Mouse (Mus musculus): ENCODE results near the gene Ccdc124. TPM values are rescaled to one million over a fixed set of nuclear protein-coding genes. Genes with fewer than 3 reads are reported as not detected.

Ccdc124 gene
- polyA plus RNA-seq, 1 experiment from 2014 or later, result 169 TPM

DNA sequence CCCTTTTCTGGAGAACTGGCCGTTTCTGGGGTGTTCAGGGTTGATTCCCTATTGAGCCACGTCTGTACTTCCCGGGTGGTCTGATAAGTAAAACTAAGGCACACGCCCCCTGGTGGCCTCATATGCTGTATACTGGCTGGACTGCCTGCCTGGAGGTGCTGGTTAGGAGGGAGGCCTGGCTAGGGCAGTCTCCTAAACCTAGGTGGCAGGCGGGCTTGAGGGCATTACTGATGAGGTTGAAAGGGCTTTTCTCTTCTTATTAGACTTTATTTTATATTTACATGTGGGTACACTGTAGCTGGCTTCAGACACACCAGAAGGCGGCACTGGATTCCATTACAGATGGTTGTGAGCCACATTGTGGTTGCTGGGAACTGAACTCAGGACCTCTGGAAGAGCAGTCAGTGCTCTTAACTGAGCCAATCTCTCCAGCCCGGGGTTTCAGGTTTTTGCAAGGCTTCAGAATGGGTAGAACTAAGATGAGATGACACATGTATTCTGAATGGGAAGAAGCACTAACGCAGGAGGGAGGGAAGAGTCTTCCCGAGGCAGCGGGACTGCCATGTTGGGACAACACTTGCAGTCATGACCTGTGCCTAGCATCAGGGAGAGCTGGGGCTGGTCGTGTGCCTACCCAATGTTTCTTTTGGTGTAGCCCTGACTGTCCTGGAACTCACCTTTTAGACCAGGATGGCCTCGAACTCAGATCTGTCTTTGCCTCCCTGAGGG lies 20.1 kb upstream of the Ccdc124 start:
- Histone ChIP-seq H3K4me3 (no peak overlapping the region), H3K27ac (no peak overlapping the region), H3K27me3 (peaks cover 56% of the 10 kb centered on the region), H3K4me1 (peaks cover 24% of the 10 kb centered on the region), H3K9ac (no peak overlapping the region; the same call in 1 of the 2 replicates), H3K9me3 (replicated peaks) (0 out of 2 replicates have a peak, but pooled peaks cover 3% of the 10 kb centered on the region), H3K36me3 (ENCODE audit: poor library complexity, severe bottlenecking) (peaks cover 31% of the 10 kb centered on the region), H3K4me2 (no peak overlapping the region)
- 28% methylated on average over 12 of the region's 12 CpGs for WGBS
- no peak for ATAC-seq

DNA sequence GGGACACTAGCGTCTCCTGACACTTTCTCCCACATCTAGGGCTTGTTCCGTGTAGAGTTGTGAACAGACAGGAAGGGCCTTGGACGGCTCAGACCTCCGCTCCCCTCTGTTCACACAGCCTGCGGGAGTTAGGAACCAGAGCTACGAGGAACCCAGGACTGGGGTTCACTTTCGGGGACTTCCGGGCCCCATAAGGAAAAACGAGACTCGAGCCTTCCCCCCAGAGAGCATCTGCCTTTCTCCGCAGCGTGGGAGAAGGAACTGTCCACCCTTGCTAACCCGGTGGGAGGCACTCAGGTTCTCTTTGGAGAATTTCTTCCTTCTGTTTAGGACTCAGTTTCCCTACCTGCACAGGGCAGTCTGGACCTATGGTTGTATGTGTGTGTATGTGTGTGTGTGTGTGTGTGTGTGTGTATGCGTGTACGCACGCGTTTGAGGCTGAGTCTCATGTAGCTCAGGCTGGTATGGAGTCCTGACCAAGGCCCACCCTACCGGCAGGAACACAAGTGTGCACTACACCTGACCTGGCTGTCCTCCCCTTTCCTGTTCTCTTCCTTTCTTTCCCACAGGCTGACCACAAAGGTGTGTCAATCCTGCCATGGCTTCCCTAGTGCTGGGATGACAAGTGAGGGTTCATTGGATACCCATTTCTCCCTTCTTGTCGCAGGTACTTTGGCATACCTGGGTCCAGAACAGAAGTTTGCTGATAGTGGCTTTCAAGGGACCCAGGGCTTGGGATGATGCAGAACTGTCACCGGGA lies 19.3 kb upstream of the Ccdc124 start:
- Histone ChIP-seq H3K9ac (peak overlapping the region; percentile 52; the same call in 1 of the 2 replicates), H3K4me1 (peaks cover 19% of the 10 kb centered on the region), H3K36me3 (ENCODE audit: poor library complexity, severe bottlenecking) (peaks cover 31% of the 10 kb centered on the region), H3K27me3 (peaks cover 58% of the 10 kb centered on the region), H3K27ac (no peak overlapping the region), H3K4me2 (peak overlapping the region; percentile 42), H3K9me3 (replicated peaks) (0 out of 2 replicates have a peak, but pooled peaks cover 3% of the 10 kb centered on the region), H3K4me3 (peak overlapping the region; percentile 30)
- 29% methylated on average over 20 of the region's 20 CpGs for WGBS
- ATAC-seq, result no peak

DNA sequence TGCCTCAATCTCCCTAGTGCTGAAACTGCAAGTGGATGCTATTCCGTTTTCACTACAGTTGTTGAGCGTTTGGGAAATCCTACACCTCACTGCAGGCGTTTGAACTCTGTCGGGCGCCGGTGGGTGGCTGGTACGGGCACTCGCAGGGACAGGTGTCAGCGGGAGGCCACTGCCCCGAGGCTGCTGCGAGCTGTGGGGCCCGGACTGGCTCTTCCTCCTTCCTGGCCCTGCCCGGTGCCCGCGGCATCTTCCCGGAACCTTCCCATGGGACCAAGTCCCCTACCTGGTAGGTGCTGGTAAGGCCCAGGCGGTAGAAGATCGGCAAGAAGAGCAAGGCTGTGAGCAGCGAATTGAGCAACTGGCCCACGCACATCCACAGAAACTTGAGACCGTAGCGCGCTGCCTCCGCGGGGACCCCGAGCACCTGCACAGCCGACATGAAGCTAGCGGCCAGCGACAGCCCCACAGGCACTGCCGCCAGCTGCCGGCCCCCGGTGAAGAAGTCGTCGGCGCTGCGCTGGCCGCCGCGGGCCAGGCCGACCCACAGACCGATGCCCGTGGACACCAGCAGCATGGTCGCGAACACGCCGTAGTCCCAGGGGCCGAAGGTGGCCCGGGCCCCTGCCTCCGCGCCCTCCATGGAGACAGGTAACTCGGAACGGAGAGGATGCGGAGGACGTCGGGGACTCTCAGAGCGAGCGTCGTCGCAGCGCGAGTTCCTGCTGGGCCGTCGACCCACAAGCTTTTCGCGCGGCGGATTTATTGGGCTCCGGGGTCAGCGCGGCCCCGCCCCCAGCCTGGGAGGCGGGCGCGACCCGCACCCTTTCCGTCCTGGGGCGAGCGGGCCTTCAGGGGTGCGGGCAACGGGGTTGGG lies 18.5 kb upstream of the Ccdc124 start, which contains the start of gene Slc5a5:
Gene Slc5a5, minus strand, starts transcription at position 736 of the 874 bp plus-strand sequence.
- Histone ChIP-seq H3K36me3 (ENCODE audit: poor library complexity, severe bottlenecking) (peaks cover 31% of the 10 kb centered on the region), H3K27ac (no peak within 1 kb of the TSS), H3K4me2 (peak within 1 kb of the TSS; percentile 42), H3K27me3 (peaks cover 58% of the 10 kb centered on the region), H3K4me1 (peaks cover 23% of the 10 kb centered on the region), H3K4me3 (peak within 1 kb of the TSS; percentile 30), H3K9me3 (replicated peaks) (0 out of 2 replicates have a peak, but pooled peaks cover 3% of the 10 kb centered on the region), H3K9ac (peak within 1 kb of the TSS; percentile 52)
- ATAC-seq, result no peak
- WGBS, result 3% methylated on average over 80 of the region's 80 CpGs

DNA sequence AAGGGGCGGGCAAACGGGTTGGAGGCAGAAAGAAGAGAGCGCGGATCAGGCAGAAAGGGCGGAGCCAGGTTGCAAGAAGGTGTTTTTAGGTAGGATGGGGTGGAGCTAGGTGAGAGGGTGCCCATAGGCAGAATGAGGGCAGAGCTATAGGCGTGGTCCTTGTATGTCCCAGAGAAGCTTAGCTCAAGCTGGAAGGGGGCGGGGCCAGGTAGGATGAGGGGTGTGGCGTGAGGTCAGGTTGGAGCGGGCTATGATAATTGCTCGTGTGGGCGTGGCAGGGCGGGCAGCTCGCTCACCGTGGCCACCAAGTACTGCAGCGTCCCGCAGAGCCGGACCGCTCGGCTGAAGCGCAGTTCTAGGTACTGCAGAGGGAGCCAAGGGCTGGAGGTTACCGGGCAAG lies 17.6 kb upstream of the Ccdc124 start:
- no peak overlapping the region for H3K27ac ChIP-seq
- ATAC-seq, result no peak
- peaks cover 21% of the 10 kb centered on the region for H3K4me1 ChIP-seq
- 0 out of 2 replicates have a peak, but pooled peaks cover 3% of the 10 kb centered on the region for H3K9me3 ChIP-seq (replicated peaks)
- H3K36me3 ChIP-seq (ENCODE audit: poor library complexity, severe bottlenecking), result peaks cover 31% of the 10 kb centered on the region
- H3K9ac ChIP-seq, result no peak overlapping the region
- peaks cover 58% of the 10 kb centered on the region for H3K27me3 ChIP-seq
- H3K4me3 ChIP-seq, result no peak overlapping the region; the same call in 1 of the 2 replicates
- no peak overlapping the region for H3K4me2 ChIP-seq
- WGBS, result 14% methylated on average over 18 of the region's 21 CpGs

DNA sequence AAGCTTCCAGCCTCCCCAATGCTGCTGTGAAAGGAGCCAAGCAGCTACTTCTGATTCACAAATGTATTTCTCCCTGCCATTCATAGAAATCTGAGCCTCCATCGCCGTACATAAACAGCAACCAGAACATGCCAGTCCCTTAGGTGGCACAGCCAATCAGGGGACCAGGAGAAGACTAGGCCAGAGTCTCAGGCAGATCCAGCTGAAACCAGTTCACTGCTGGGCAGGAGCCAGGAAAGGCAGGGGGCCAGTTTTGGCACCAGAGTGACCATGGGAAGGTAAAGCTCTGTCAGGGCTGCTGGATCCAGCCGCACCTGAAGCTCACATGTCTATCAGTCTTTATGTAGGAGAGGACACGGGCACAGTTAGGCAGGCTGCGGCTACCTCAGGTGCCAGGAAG lies 16.9 kb upstream of the Ccdc124 start:
- ATAC-seq, result no peak
- Histone ChIP-seq H3K9me3 (replicated peaks) (0 out of 2 replicates have a peak, but pooled peaks cover 3% of the 10 kb centered on the region), H3K4me3 (no peak overlapping the region), H3K4me2 (no peak overlapping the region), H3K27ac (no peak overlapping the region), H3K27me3 (peaks cover 59% of the 10 kb centered on the region), H3K4me1 (peaks cover 14% of the 10 kb centered on the region), H3K9ac (no peak overlapping the region), H3K36me3 (ENCODE audit: poor library complexity, severe bottlenecking) (peaks cover 26% of the 10 kb centered on the region)
- WGBS, result 90% methylated on average over 5 of the region's 5 CpGs

GRCm38 (mm10) chr8:70887669-70888068 lies 13.9 kb upstream of the Ccdc124 start:
- H3K4me3 ChIP-seq, result peak overlapping the region; percentile 13; the same call in 1 of the 2 replicates
- H3K4me2 ChIP-seq, result peak overlapping the region; percentile 39
- no peaks in the 10 kb centered on the region for H3K36me3 ChIP-seq (ENCODE audit: poor library complexity, severe bottlenecking)
- peaks cover 11% of the 10 kb centered on the region for H3K4me1 ChIP-seq
- H3K27ac ChIP-seq, result no peak overlapping the region
- 3% methylated on average over 17 of the region's 18 CpGs for WGBS
- H3K9me3 ChIP-seq (replicated peaks), result 0 out of 2 replicates have a peak, but pooled peaks cover 3% of the 10 kb centered on the region
- H3K9ac ChIP-seq, result peak overlapping the region; percentile 27; the same call in 1 of the 2 replicates
- ATAC-seq, result peak; percentile 26; the same call in 1 of the 2 replicates
- peaks cover 40% of the 10 kb centered on the region for H3K27me3 ChIP-seq

GRCm38 (mm10) chr8:70885612-70886011 lies 11.9 kb upstream of the Ccdc124 start:
- WGBS, result 17% methylated on average over 12 of the region's 12 CpGs
- no peaks in the 10 kb centered on the region for H3K9me3 ChIP-seq (replicated peaks)
- H3K27me3 ChIP-seq, result peaks cover 19% of the 10 kb centered on the region
- H3K4me1 ChIP-seq, result peaks cover 4% of the 10 kb centered on the region; the same call in 1 of the 2 replicates
- H3K9ac ChIP-seq, result no peak overlapping the region
- no peak overlapping the region for H3K4me3 ChIP-seq
- ATAC-seq, result no peak
- H3K36me3 ChIP-seq (ENCODE audit: poor library complexity, severe bottlenecking), result no peaks in the 10 kb centered on the region
- no peak overlapping the region for H3K27ac ChIP-seq
- H3K4me2 ChIP-seq, result no peak overlapping the region

DNA sequence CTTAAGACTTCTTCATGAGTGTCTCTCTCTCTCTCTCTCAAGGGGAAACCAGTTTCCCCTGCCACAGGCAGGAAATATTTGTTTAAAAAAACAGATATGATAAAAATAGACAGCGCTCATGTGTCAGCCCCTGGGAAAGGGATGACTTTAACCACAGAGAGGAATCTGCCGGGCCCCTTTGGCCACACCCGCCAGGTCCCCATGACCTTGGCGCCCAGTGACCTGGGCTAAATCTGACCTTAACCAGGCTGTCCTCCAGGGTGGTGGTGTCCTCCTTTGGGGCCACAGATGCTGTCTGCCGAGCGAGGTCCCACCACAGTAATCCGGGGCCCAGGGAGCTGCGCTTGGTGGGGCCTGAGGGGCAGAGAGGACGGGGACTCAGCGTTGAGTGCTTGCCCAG lies 10.9 kb upstream of the Ccdc124 start:
- 94% methylated on average over 10 of the region's 10 CpGs for WGBS

DNA sequence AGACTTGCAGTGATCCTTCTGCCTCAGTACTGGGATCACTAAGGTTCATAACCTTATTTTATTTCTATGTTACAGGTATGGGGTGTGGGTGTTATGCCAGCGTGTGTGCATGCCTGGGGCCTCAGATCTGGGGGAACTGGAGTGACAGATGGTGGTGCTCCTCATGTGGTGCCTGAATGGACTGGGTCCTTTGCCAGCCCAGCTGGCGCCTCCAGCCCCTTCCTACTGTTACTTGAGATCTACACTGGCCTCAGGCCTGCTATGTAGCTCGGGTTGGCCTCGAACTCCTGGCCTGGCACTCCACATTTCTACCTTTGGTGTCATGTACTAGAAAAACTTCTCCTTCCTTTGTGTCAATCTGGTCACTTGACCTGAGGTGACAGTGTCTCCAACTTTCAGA lies 10.5 kb upstream of the Ccdc124 start:
- 84% methylated on average over 4 of the region's 4 CpGs for WGBS
- H3K9ac ChIP-seq, result no peak overlapping the region
- no peak for ATAC-seq

More for the DNA sequence above, 10.9 kb upstream of the Ccdc124 start:
- H3K4me2 ChIP-seq, result no peak overlapping the region
- no peak overlapping the region for H3K27ac ChIP-seq
- no peaks in the 10 kb centered on the region for H3K9me3 ChIP-seq (replicated peaks)
- no peak for ATAC-seq
- H3K9ac ChIP-seq, result no peak overlapping the region
- no peak overlapping the region for H3K4me3 ChIP-seq
- no peaks in the 10 kb centered on the region for H3K36me3 ChIP-seq (ENCODE audit: poor library complexity, severe bottlenecking)
- 0 out of 2 replicates have a peak, but pooled peaks cover 11% of the 10 kb centered on the region for H3K27me3 ChIP-seq
- peaks cover 13% of the 10 kb centered on the region for H3K4me1 ChIP-seq

DNA sequence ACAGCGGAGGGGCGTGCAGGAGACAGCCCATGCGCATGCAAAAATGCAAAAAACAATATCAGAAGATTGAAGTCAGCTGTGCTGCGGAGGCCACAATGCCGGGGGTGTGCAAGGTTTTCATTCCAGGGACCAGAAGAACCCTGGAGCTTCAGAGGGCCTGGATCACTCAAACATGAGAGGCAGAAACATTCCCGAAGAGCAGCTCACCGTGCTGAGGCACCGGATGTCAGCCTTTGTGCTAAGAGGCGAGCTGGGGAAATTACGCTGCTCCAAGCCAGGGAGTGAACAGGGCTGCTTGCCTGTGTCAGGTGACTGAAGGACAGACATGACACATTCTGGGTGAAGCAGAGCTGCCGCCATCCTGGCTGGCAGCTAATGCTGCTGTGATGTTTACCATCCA lies 6.8 kb upstream of the Ccdc124 start:
- peak overlapping the region; percentile 21; the same call in 1 of the 2 replicates for H3K9ac ChIP-seq
- WGBS, result 32% methylated on average over 11 of the region's 11 CpGs
- no peak for ATAC-seq
- H3K27ac ChIP-seq, result no peak overlapping the region; the same call in 1 of the 2 replicates
- no peaks in the 10 kb centered on the region for H3K9me3 ChIP-seq (replicated peaks)
- 0 out of 2 replicates have a peak, but pooled peaks cover 6% of the 10 kb centered on the region for H3K27me3 ChIP-seq
- H3K4me2 ChIP-seq, result no peak overlapping the region
- H3K4me3 ChIP-seq, result no peak overlapping the region
- H3K36me3 ChIP-seq (ENCODE audit: poor library complexity, severe bottlenecking), result no peaks in the 10 kb centered on the region
- peaks cover 12% of the 10 kb centered on the region for H3K4me1 ChIP-seq

More for the DNA sequence above, 10.5 kb upstream of the Ccdc124 start:
- H3K36me3 ChIP-seq (ENCODE audit: poor library complexity, severe bottlenecking), result no peaks in the 10 kb centered on the region
- H3K4me1 ChIP-seq, result peaks cover 16% of the 10 kb centered on the region
- H3K4me2 ChIP-seq, result no peak overlapping the region
- H3K9me3 ChIP-seq (replicated peaks), result no peaks in the 10 kb centered on the region
- H3K27me3 ChIP-seq, result 0 out of 2 replicates have a peak, but pooled peaks cover 11% of the 10 kb centered on the region
- H3K27ac ChIP-seq, result no peak overlapping the region
- no peak overlapping the region for H3K4me3 ChIP-seq

DNA sequence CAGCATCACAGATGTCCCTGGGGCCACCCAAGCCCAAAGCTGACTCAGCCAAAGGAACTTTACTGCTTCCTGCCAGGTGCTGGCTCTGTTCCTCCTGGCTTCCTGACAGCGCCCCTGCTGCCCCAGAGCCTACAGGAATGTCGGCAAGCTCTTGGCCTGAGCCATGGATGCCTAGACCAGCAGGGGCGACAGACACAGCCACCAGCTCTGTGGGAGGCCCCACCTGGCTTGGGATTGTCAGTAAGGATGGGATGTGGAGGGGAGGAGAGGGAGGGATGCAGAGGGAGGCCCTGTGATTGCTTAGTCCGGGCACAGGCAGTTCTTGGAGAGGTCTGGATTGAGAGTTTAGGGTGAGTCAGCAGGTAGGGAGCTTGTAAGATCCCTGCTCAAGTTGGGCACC lies 6.4 kb upstream of the Ccdc124 start:
- Histone ChIP-seq H3K9me3 (replicated peaks) (no peaks in the 10 kb centered on the region), H3K9ac (peak overlapping the region; percentile 21; the same call in 1 of the 2 replicates), H3K27ac (no peak overlapping the region), H3K4me2 (no peak overlapping the region), H3K4me1 (peaks cover 12% of the 10 kb centered on the region), H3K36me3 (ENCODE audit: poor library complexity, severe bottlenecking) (no peaks in the 10 kb centered on the region), H3K27me3 (0 out of 2 replicates have a peak, but pooled peaks cover 3% of the 10 kb centered on the region), H3K4me3 (no peak overlapping the region)
- ATAC-seq, result 0 out of 2 replicates have a peak, but pooled peaks have one; percentile 49
- 11% methylated on average over 4 of the region's 4 CpGs for WGBS
